Mouse (Mus musculus): ENCODE measurements around the gene Iqck.

GRCm38 (mm10) chr7:118976414-118977166 lies 121.0 kb downstream of the Iqck start:
- no peak for TF ChIP-seq POLR2A (IDR thresholded peaks at IDR 0.05; ENCODE audit: control insufficient read depth, extremely low read depth, insufficient read depth, low read length, poor library complexity)
- no peak for TF ChIP-seq CTCF (IDR thresholded peaks at IDR 0.05; ENCODE audit: borderline replicate concordance, control insufficient read depth, extremely low read depth, insufficient read depth, low read length, poor library complexity)
